Mouse (Mus musculus): ENCODE results near the gene Steap3.

DNA sequence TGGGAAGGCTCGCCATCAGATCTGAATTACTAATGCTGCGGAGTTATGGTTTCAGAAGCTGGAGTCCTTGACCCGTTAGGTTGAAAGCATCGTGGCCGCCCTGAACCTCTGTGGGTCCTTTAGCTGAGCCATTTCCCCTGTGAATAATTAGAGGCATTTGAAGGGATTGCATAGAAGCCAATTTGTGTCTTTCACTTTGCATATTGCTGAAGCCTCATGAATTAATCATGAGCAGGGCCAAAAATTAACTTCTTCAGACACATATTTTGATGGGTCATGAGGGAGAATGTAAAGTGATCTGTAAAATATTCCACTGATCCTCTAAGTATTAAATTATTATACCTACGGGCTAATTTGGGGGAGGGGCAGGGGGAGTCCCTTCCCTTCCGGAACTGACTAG is 85.4 kb downstream of the Steap3 start:
- TF ChIP-seq POLR2A (IDR thresholded peaks at IDR 0.05; ENCODE audit: control insufficient read depth, low read depth, low read length) = no peak
- TF ChIP-seq CTCF (IDR thresholded peaks at IDR 0.05; ENCODE audit: control insufficient read depth, insufficient read depth, insufficient replicate concordance, low read depth, low read length) = no peak
